Mouse (Mus musculus): ENCODE results near the gene Gm3115. TPM values are rescaled to one million over a fixed set of nuclear protein-coding genes. Genes with fewer than 3 reads are reported as not detected.
"Not testable (repeated sequence)": the region's sequence is repeated elsewhere in the genome, so short reads cannot be mapped to it uniquely, and the experiment has no call there.

Gm3115 gene
- polyA plus RNA-seq (2012; rRNA removed), result not detected in 2 replicates

DNA sequence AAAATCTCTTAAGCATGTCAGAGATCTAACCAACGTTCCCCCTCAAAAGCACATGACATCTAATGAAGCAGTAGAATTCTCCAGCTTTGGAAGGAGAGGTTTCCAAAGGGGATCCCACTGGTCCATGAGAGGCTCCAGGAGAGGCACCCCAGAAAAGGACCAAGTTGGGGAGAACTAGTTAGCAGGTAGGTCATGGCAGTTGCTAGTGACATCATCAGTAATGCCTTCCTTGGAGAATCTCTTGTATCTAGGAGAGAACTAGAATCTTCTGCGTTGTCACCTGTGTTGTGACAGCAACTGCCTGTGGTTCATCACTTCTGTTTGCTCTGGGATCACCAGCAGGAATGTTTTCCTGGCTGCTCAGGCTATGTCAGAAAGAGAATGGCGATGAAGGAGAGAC is at the start of gene Gm3115:
Gene Gm3115 (plus strand): TSS at position 301 of the 400 bp plus-strand sequence.
- not testable (repeated sequence) for H3K4me3 ChIP-seq (ENCODE audit: insufficient read depth, low read depth, low read length); H3K4me1 ChIP-seq (ENCODE audit: control insufficient read depth, insufficient read depth, low read length); DNase-seq; H3K27me3 ChIP-seq (replicated peaks; ENCODE audit: control insufficient read depth, insufficient read depth, low read length); H3K36me3 ChIP-seq (ENCODE audit: control insufficient read depth, insufficient read depth, low read length); H3K27ac ChIP-seq (ENCODE audit: insufficient read depth, low read depth, low read length)
- 54% methylated on average over 3 of the region's 3 CpGs for WGBS

DNA sequence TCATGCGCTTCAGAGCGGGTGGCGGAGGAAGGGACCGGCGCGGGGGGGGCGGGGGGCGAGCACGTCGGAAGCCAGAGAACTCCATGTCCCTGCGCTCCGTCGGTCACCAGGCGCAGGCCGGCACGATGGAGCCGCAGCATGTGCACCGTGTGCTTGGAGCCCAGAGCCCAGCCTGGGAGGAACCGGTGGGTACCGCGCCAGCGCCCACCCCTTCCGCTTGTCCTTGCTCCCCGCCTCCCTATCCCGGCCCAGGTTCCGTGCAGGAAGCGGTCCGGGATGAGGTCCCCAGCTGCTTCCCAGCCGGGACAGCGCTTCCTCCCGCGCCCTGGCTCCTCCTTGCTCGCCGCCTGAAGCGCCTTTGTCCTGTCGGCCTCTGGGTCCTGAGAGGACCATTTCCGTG is 26.5 kb downstream of the Gm3115 start, which contains the start of gene Gm8108:
Gene Gm8108 (plus strand): TSS at position 101 of the 400 bp plus-strand sequence.
- not testable (repeated sequence) for H3K36me3 ChIP-seq (ENCODE audit: control insufficient read depth, insufficient read depth, low read length); H3K27me3 ChIP-seq (replicated peaks; ENCODE audit: control insufficient read depth, insufficient read depth, low read length); H3K4me1 ChIP-seq (ENCODE audit: control insufficient read depth, insufficient read depth, low read length); H3K27ac ChIP-seq (ENCODE audit: insufficient read depth, low read depth, low read length)
- WGBS, result 2% methylated on average over 31 of the region's 37 CpGs
- DNase-seq, result peak; percentile 16
- peak within 1 kb of the TSS; percentile 28; the same call in 1 of the 2 replicates for H3K4me3 ChIP-seq (ENCODE audit: insufficient read depth, low read depth, low read length)

GRCm38 (mm10) chr14:4141646-4142045 is 57.7 kb downstream of the Gm3115 start:
- H3K27ac ChIP-seq (ENCODE audit: insufficient read depth, low read depth, low read length); H3K36me3 ChIP-seq (ENCODE audit: control insufficient read depth, insufficient read depth, low read length); H3K4me1 ChIP-seq (ENCODE audit: control insufficient read depth, insufficient read depth, low read length); DNase-seq; H3K4me3 ChIP-seq (ENCODE audit: insufficient read depth, low read depth, low read length); H3K27me3 ChIP-seq (replicated peaks; ENCODE audit: control insufficient read depth, insufficient read depth, low read length): not testable (repeated sequence)
- WGBS, result 90% methylated on average over 4 of the region's 4 CpGs

Other genes starting within 250 kb of the Gm3115 start
- not detected in 2 replicates for gene Gm3033, start 237.9 kb upstream of the Gm3115 start, polyA plus RNA-seq (2012; rRNA removed)
- not detected in 2 replicates for gene Gm2916, start 199.9 kb upstream of the Gm3115 start, polyA plus RNA-seq (2012; rRNA removed)
- not detected in 2 replicates for gene Gm3029, start 152.4 kb upstream of the Gm3115 start, polyA plus RNA-seq (2012; rRNA removed)
- not detected in 2 replicates for gene Gm3095, start 120.6 kb upstream of the Gm3115 start, polyA plus RNA-seq (2012; rRNA removed)
- not detected in 2 replicates for gene Gm3099, start 85.7 kb upstream of the Gm3115 start, polyA plus RNA-seq (2012; rRNA removed)
- not detected in 2 replicates for gene Gm5796, start 60.2 kb upstream of the Gm3115 start, polyA plus RNA-seq (2012; rRNA removed)
- gene Gm8108, start 26.4 kb downstream of the Gm3115 start, polyA plus RNA-seq (2012; rRNA removed), result not detected in 2 replicates
- not detected in 2 replicates for gene Gm3127, start 80.9 kb downstream of the Gm3115 start, polyA plus RNA-seq (2012; rRNA removed)
- gene Gm2974, start 98.5 kb downstream of the Gm3115 start, polyA plus RNA-seq (2012; rRNA removed), result 0.04 TPM in 1 of 2 replicates, not detected in the other
- not detected in 2 replicates for gene Gm3138, start 165.5 kb downstream of the Gm3115 start, polyA plus RNA-seq (2012; rRNA removed)
- not detected in 2 replicates for gene Gm3149, start 233.2 kb downstream of the Gm3115 start, polyA plus RNA-seq (2012; rRNA removed)

All from kidney, adult 2 months (tissue).